Mouse (Mus musculus): ENCODE results near the gene Dse. TPM values are rescaled to one million over a fixed set of nuclear protein-coding genes. Genes with fewer than 3 reads are reported as not detected.

The Dse gene
- polyA plus RNA-seq, 1 experiment from 2014 or later: 4.5 TPM

- no peaks in the 10 kb centered on the region for H3K36me3 ChIP-seq (ENCODE audit: control insufficient read depth, insufficient read depth)
- H3K27me3 ChIP-seq (replicated peaks; ENCODE audit: control insufficient read depth, insufficient read depth, low read length): no peaks in the 10 kb centered on the region
- H3K27ac ChIP-seq (ENCODE audit: low read length): no peak overlapping the region
- no peak for ATAC-seq
- no peaks in the 10 kb centered on the region for H3K9me3 ChIP-seq (ENCODE audit: control insufficient read depth, low read length)
- H3K9ac ChIP-seq (replicated peaks; ENCODE audit: low read depth, low read length): no peak overlapping the region
- H3K4me2 ChIP-seq (ENCODE audit: low read length): no peak overlapping the region
- WGBS: 86% methylated on average over 6 of the region's 6 CpGs
- H3K4me3 ChIP-seq (replicated peaks; ENCODE audit: low read length): no peak overlapping the region
- 0 out of 2 replicates have a peak, but pooled peaks cover 2% of the 10 kb centered on the region for H3K4me1 ChIP-seq (replicated peaks; ENCODE audit: control insufficient read depth, insufficient read depth, low read length)
Measured at GRCm38 (mm10) chr10:34128391-34128790, 79.1 kb downstream of the Dse start.

- Histone ChIP-seq H3K9ac (replicated peaks; ENCODE audit: low read depth, low read length) (peak within 1 kb of the TSS; percentile 59), H3K27me3 (replicated peaks; ENCODE audit: control insufficient read depth, insufficient read depth, low read length) (no peaks in the 10 kb centered on the region), H3K4me1 (replicated peaks; ENCODE audit: control insufficient read depth, insufficient read depth, low read length) (0 out of 2 replicates have a peak, but pooled peaks cover 2% of the 10 kb centered on the region), H3K9me3 (ENCODE audit: control insufficient read depth, low read length) (no peaks in the 10 kb centered on the region), H3K4me3 (replicated peaks; ENCODE audit: low read length) (peak within 1 kb of the TSS; percentile 56), H3K27ac (ENCODE audit: low read length) (no peak within 1 kb of the TSS), H3K36me3 (ENCODE audit: control insufficient read depth, insufficient read depth) (no peaks in the 10 kb centered on the region), H3K4me2 (ENCODE audit: low read length) (peak within 1 kb of the TSS; percentile 61)
- ATAC-seq: peak; percentile 85
- 16% methylated on average over 44 of the region's 44 CpGs for WGBS
Measured at GRCm38 (mm10) chr10:34127392-34128378, 79.8 kb downstream of the Dse start, which contains the start of gene Calhm6. Calhm6 (minus strand) TSS chr10:34127984.

- ATAC-seq: no peak
- Histone ChIP-seq H3K27me3 (replicated peaks; ENCODE audit: control insufficient read depth, insufficient read depth, low read length) (no peaks in the 10 kb centered on the region), H3K9me3 (ENCODE audit: control insufficient read depth, low read length) (no peaks in the 10 kb centered on the region), H3K4me1 (replicated peaks; ENCODE audit: control insufficient read depth, insufficient read depth, low read length) (no peaks in the 10 kb centered on the region), H3K4me3 (replicated peaks; ENCODE audit: low read length) (no peak overlapping the region), H3K9ac (replicated peaks; ENCODE audit: low read depth, low read length) (no peak overlapping the region), H3K36me3 (ENCODE audit: control insufficient read depth, insufficient read depth) (no peaks in the 10 kb centered on the region), H3K27ac (ENCODE audit: low read length) (no peak overlapping the region), H3K4me2 (ENCODE audit: low read length) (no peak overlapping the region)
- 95% methylated on average over 2 of the region's 2 CpGs for WGBS
Measured at GRCm38 (mm10) chr10:34118421-34118820, 89.1 kb downstream of the Dse start.

- ATAC-seq: no peak
- Histone ChIP-seq H3K4me3 (replicated peaks; ENCODE audit: low read length) (no peak overlapping the region), H3K36me3 (ENCODE audit: control insufficient read depth, insufficient read depth) (no peaks in the 10 kb centered on the region), H3K4me1 (replicated peaks; ENCODE audit: control insufficient read depth, insufficient read depth, low read length) (no peaks in the 10 kb centered on the region), H3K27ac (ENCODE audit: low read length) (no peak overlapping the region), H3K9ac (replicated peaks; ENCODE audit: low read depth, low read length) (no peak overlapping the region), H3K27me3 (replicated peaks; ENCODE audit: control insufficient read depth, insufficient read depth, low read length) (no peaks in the 10 kb centered on the region), H3K4me2 (ENCODE audit: low read length) (no peak overlapping the region), H3K9me3 (ENCODE audit: control insufficient read depth, low read length) (no peaks in the 10 kb centered on the region)
Measured at GRCm38 (mm10) chr10:34117770-34118169, 89.7 kb downstream of the Dse start.

- no peaks in the 10 kb centered on the region for H3K4me1 ChIP-seq (replicated peaks; ENCODE audit: control insufficient read depth, insufficient read depth, low read length)
- WGBS: 62% methylated on average over 3 of the region's 3 CpGs
Measured at GRCm38 (mm10) chr10:34117131-34117530, 90.4 kb downstream of the Dse start.

GRCm38 (mm10) chr10:34111964-34112738 is 95.4 kb downstream of the Dse start:
- Histone ChIP-seq H3K36me3 (ENCODE audit: control insufficient read depth, insufficient read depth) (no peaks in the 10 kb centered on the region), H3K4me2 (ENCODE audit: low read length) (no peak overlapping the region), H3K4me3 (replicated peaks; ENCODE audit: low read length) (no peak overlapping the region), H3K27me3 (replicated peaks; ENCODE audit: control insufficient read depth, insufficient read depth, low read length) (no peaks in the 10 kb centered on the region), H3K9ac (replicated peaks; ENCODE audit: low read depth, low read length) (no peak overlapping the region), H3K27ac (ENCODE audit: low read length) (no peak overlapping the region), H3K9me3 (ENCODE audit: control insufficient read depth, low read length) (no peaks in the 10 kb centered on the region), H3K4me1 (replicated peaks; ENCODE audit: control insufficient read depth, insufficient read depth, low read length) (no peaks in the 10 kb centered on the region)
- no peak for ATAC-seq
- 87% methylated on average over 4 of the region's 4 CpGs for WGBS

More at GRCm38 (mm10) chr10:34117131-34117530, 90.4 kb downstream of the Dse start:
- H3K36me3 ChIP-seq (ENCODE audit: control insufficient read depth, insufficient read depth): no peaks in the 10 kb centered on the region
- H3K27me3 ChIP-seq (replicated peaks; ENCODE audit: control insufficient read depth, insufficient read depth, low read length): no peaks in the 10 kb centered on the region
- no peak overlapping the region for H3K4me3 ChIP-seq (replicated peaks; ENCODE audit: low read length)
- ATAC-seq: no peak
- H3K9ac ChIP-seq (replicated peaks; ENCODE audit: low read depth, low read length): no peak overlapping the region
- no peaks in the 10 kb centered on the region for H3K9me3 ChIP-seq (ENCODE audit: control insufficient read depth, low read length)
- no peak overlapping the region for H3K4me2 ChIP-seq (ENCODE audit: low read length)
- H3K27ac ChIP-seq (ENCODE audit: low read length): no peak overlapping the region

GRCm38 (mm10) chr10:34110863-34111465 is 96.6 kb downstream of the Dse start:
- WGBS: 89% methylated on average over 13 of the region's 13 CpGs
- no peak overlapping the region for H3K4me3 ChIP-seq (replicated peaks; ENCODE audit: low read length)
- no peaks in the 10 kb centered on the region for H3K27me3 ChIP-seq (replicated peaks; ENCODE audit: control insufficient read depth, insufficient read depth, low read length)
- no peaks in the 10 kb centered on the region for H3K36me3 ChIP-seq (ENCODE audit: control insufficient read depth, insufficient read depth)
- no peak overlapping the region for H3K27ac ChIP-seq (ENCODE audit: low read length)
- H3K9ac ChIP-seq (replicated peaks; ENCODE audit: low read depth, low read length): no peak overlapping the region
- H3K4me2 ChIP-seq (ENCODE audit: low read length): no peak overlapping the region
- no peak for ATAC-seq
- no peaks in the 10 kb centered on the region for H3K4me1 ChIP-seq (replicated peaks; ENCODE audit: control insufficient read depth, insufficient read depth, low read length)
- H3K9me3 ChIP-seq (ENCODE audit: control insufficient read depth, low read length): no peaks in the 10 kb centered on the region
